Mouse (Mus musculus) olfactory bulb, adult 2 months (tissue): ENCODE results near the gene Pla2g7.

ENCODE experiments used
- CTCF ChIP-seq: fragments of 200-500 bp; IDR thresholded peaks from 2 replicates; pipeline ENCODE4 v1.5.1; 2012; ENCODE audit warnings: low read depth, mild to moderate bottlenecking, low read length, moderate library complexity; ENCODE audit not compliant: insufficient read depth
- POLR2A ChIP-seq: fragments of 200-500 bp; IDR thresholded peaks from 2 replicates; pipeline ENCODE4 v1.6.1; 2012; ENCODE audit warnings: mild to moderate bottlenecking, low read depth, low read length, moderate library complexity; ENCODE audit not compliant: insufficient read depth

DNA sequence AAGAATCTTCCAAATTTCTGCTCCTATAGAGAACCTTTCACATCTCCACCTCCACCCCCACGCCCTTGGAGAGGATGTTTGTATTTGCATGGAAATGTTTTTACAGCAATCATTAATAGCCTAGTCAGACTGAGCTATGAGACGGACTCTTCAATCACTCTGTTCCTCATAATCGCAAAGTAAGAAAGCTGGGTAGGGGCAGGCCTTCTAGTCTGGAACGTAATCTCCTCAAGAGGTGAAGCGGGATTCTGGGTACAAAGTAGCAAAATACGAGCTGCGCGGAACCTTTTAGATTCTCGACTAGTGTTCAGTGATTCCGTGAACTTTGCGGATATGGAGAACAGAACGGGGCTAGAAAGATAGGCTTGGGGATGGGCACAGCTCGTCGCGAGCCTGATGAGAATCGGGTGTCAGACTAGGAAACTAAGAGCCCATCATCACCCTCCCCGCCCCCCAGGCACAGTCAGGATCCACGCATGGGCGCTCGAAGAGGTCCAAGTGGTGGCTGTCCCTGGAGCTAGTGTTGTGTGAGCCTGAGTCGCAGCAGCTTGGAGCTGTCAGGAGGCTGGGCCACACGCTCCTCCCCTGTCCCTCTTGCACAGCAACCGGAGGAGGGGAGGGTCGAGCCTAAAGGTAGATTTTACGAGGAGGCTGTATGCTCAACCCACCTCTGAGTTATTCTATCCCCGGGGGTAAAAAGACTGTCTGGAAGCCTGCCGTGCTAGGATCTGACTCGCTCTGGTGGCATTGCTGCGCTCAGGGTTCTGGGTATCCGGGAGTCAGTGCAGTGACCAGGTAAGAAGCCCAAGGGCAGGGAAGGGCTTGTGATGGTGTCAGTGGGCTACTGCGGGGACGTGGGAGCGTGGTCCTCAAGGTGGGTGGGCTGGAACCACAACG is at the start of gene Pla2g7:
- TF ChIP-seq CTCF (no peak), POLR2A (no peak)
